Mouse (Mus musculus) forebrain, embryonic 11.5 days (tissue): ENCODE data around the gene Trabd2b. TPM values are rescaled to one million over a fixed set of nuclear protein-coding genes. Genes with fewer than 3 reads are reported as not detected.

Source experiments
- ATAC-seq: fragments of 200-750 bp; cut with Nextera tagmentation; replicated peaks from 2 replicates; pipeline ENCODE4 v1.8.0; 2017; ENCODE audit warnings: moderate TSS enrichment; ENCODE audit not compliant: low FRiP score
- DNase-seq: peaks from one replicate; pipeline ENCODE4 v3.0.0-alpha.2; 2017; ENCODE audit warnings: low spot score
- H3K27ac ChIP-seq: fragments of 300-500 bp; sonication (generic); 2 replicates; pipeline ENCODE4 v1.5.1; 2014; ENCODE audit warnings: low read depth, low read length
- H3K27me3 ChIP-seq: fragments of 300-500 bp; sonication (generic); 2 replicates; pipeline ENCODE4 v1.6.1; 2014; ENCODE audit warnings: mild to moderate bottlenecking, low read length, mixed read lengths; ENCODE audit not compliant: control insufficient read depth, insufficient read depth
- H3K36me3 ChIP-seq: fragments of 300-500 bp; sonication (generic); 2 replicates; pipeline ENCODE4 v1.6.1; 2014; ENCODE audit warnings: mild to moderate bottlenecking, low read length, moderate library complexity, mixed read lengths; ENCODE audit not compliant: control insufficient read depth, insufficient read depth
- H3K4me1 ChIP-seq: fragments of 300-500 bp; sonication (generic); replicated peaks from 2 replicates; pipeline ENCODE4 v1.6.1; 2014; ENCODE audit warnings: low read length, mixed read lengths; ENCODE audit not compliant: control insufficient read depth, insufficient read depth
- H3K4me2 ChIP-seq: fragments of 300-500 bp; sonication (generic); 2 replicates; pipeline ENCODE4 v1.6.1; 2014; ENCODE audit warnings: low read depth, mild to moderate bottlenecking, low read length, moderate library complexity, mixed read lengths; ENCODE audit not compliant: severe bottlenecking
- H3K4me3 ChIP-seq: fragments of 300-500 bp; sonication (generic); 2 replicates; pipeline ENCODE4 v1.5.1; 2014; ENCODE audit warnings: low read depth, low read length
- H3K9ac ChIP-seq: fragments of 300-500 bp; sonication (generic); 2 replicates; pipeline ENCODE4 v1.6.1; 2014; ENCODE audit warnings: low read length
- H3K9me3 ChIP-seq: fragments of 300-500 bp; sonication (generic); 2 replicates; pipeline ENCODE4 v1.6.1; 2016; ENCODE audit warnings: low read length, mixed read lengths; ENCODE audit not compliant: control insufficient read depth
- WGBS: fragments of 180-500 bp; shearing (Covaris S2); extraction: QIAGEN DNeasy Blood & Tissue Kit; methylation state at CpG from one replicate; pipeline ENCODE4 v1.1.7; 2014; 5-methylcytosine and 5-hydroxymethylcytosine counted together
- polyA plus RNA-seq: library from polyadenylated mRNA; unstranded; fragments of >200 nt; fragmentation: Nextera tagmentation; extraction: Ambion mirVana; gene quantifications from 2 replicates; pipeline ENCODE4 v1.2.1, GENCODE M21; 2014

The Trabd2b gene
- polyA plus RNA-seq, 1 experiment from 2014 or later = 1.4 TPM

GRCm38 (mm10) chr4:114646825-114647681, 240.5 kb downstream of the Trabd2b start:
- no peaks in the 10 kb centered on the region for H3K4me1 ChIP-seq
- no peak for ATAC-seq
- no peak overlapping the region for H3K4me3 ChIP-seq
- WGBS = 73% methylated on average over 13 of the region's 13 CpGs
- no peaks in the 10 kb centered on the region for H3K36me3 ChIP-seq
- no peak overlapping the region for H3K27ac ChIP-seq
- no peak overlapping the region for H3K4me2 ChIP-seq
- H3K27me3 ChIP-seq = peaks cover 15% of the 10 kb centered on the region
- no peaks in the 10 kb centered on the region for H3K9me3 ChIP-seq
- DNase-seq = no peak
- H3K9ac ChIP-seq = no peak overlapping the region

DNA sequence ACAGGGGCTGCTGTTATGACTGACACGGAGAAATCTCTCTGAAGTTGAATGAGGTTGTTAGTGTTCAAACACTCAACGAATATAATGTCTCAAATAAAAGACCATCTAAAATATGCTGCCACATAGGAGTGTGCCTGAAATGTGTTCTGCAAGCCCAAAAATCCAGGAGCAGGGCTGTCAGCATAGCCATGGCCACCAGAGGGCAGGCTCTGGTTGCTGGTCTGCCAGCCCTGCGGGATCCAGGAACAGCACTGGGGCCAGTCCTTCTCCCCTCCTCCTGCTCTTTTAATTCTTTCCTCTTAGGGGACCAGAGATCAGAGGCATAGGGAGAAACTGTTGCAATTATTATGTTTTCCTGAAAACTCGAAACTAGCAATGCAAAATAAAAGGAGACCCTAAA, 241.2 kb downstream of the Trabd2b start:
- H3K4me1 ChIP-seq = no peaks in the 10 kb centered on the region
- no peaks in the 10 kb centered on the region for H3K36me3 ChIP-seq
- H3K9ac ChIP-seq = no peak overlapping the region
- ATAC-seq (peak; percentile 24; the same call in 1 of the 2 replicates), DNase-seq (peak; percentile 85)
- H3K27me3 ChIP-seq = peaks cover 15% of the 10 kb centered on the region
- H3K4me2 ChIP-seq = no peak overlapping the region
- no peaks in the 10 kb centered on the region for H3K9me3 ChIP-seq
- no peak overlapping the region for H3K27ac ChIP-seq
- no peak overlapping the region for H3K4me3 ChIP-seq
- 12% methylated on average over 4 of the region's 4 CpGs for WGBS

GRCm38 (mm10) chr4:114648532-114649074, 242.1 kb downstream of the Trabd2b start:
- no peak overlapping the region for H3K27ac ChIP-seq
- no peak overlapping the region; the same call in 1 of the 2 replicates for H3K9ac ChIP-seq
- DNase-seq = peak; percentile 73
- H3K4me3 ChIP-seq = no peak overlapping the region
- H3K4me2 ChIP-seq = no peak overlapping the region
- H3K4me1 ChIP-seq = no peaks in the 10 kb centered on the region
- ATAC-seq = no peak; the same call in none of the 2 replicates
- peaks cover 15% of the 10 kb centered on the region for H3K27me3 ChIP-seq
- H3K9me3 ChIP-seq = no peaks in the 10 kb centered on the region
- WGBS = 9% methylated on average over 28 of the region's 28 CpGs
- H3K36me3 ChIP-seq = no peaks in the 10 kb centered on the region

DNA sequence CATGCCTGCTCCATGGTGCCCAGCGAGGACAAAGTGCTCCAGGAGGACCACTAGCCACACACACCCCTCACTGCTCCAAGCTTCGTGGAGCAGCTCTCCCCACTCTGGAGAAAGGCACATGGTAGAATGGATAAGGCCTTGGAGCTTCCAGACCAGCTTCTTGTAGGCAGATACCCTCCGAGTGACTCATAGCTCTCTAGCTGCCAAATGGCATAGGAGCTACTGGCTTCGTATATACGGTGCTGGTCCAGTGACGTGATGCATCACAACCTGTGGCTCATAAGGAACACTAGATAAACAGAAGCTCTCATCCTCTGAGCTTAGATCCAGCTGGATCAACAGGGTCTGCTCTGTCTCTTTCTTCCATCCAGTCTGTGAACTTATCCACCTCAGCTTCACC, 244.0 kb downstream of the Trabd2b start:
- Histone ChIP-seq H3K9me3 (no peaks in the 10 kb centered on the region), H3K27me3 (peaks cover 15% of the 10 kb centered on the region), H3K9ac (no peak overlapping the region), H3K27ac (no peak overlapping the region), H3K4me3 (no peak overlapping the region), H3K4me1 (no peaks in the 10 kb centered on the region), H3K36me3 (no peaks in the 10 kb centered on the region), H3K4me2 (no peak overlapping the region)
- 85% methylated on average over 6 of the region's 6 CpGs for WGBS
- no peak for DNase-seq
- ATAC-seq = no peak

DNA sequence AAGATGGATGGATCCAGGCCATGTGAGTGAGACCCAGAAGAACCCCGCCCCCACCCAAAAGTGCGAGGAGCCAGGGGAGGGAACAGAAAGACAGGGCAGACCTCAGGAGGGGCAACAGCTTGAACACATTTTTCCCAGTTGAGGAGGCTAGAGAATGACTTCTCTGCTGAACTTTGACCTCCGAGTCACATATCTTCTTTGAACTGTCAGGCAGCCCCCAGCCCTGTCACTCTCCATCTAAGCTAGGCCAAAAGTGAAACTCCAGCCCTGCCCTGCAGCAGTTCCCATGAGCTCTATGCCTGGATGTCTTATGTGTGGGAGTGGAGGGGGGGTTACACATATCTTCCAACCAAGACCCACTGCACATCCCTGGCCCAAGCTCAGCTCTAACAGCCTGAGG, 244.5 kb downstream of the Trabd2b start:
- H3K9me3 ChIP-seq = no peaks in the 10 kb centered on the region
- H3K27ac ChIP-seq = no peak overlapping the region
- no peak for ATAC-seq
- H3K36me3 ChIP-seq = no peaks in the 10 kb centered on the region
- no peak overlapping the region for H3K9ac ChIP-seq
- no peak for DNase-seq
- H3K4me2 ChIP-seq = no peak overlapping the region
- H3K4me3 ChIP-seq = no peak overlapping the region
- H3K4me1 ChIP-seq = no peaks in the 10 kb centered on the region
- peaks cover 15% of the 10 kb centered on the region for H3K27me3 ChIP-seq
- WGBS = 69% methylated on average over 3 of the region's 3 CpGs

DNA sequence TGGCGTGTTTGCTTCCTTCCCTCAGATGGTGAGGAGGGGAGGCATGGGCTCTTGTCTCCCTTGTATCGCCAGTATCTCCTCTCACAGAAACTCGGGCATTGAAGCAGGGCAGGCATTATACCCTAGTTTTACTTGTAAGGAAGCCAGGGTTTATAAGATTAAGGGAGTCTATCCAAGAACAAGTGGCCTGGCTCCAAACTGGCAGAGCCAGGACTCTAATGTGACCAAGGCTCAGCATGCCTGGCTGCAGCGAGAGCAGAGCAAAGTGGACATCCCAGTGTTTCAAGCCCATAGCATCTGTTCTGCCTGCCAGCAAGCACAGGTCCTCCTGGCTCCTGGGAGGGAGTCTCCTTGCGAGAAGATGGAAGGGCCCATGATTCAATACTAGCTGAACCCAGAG, 245.1 kb downstream of the Trabd2b start:
- WGBS = 77% methylated on average over 5 of the region's 5 CpGs
- H3K27ac ChIP-seq = no peak overlapping the region
- DNase-seq (no peak), ATAC-seq (no peak)
- no peaks in the 10 kb centered on the region for H3K4me1 ChIP-seq
- H3K27me3 ChIP-seq = peaks cover 15% of the 10 kb centered on the region
- H3K9me3 ChIP-seq = no peaks in the 10 kb centered on the region
- H3K9ac ChIP-seq = no peak overlapping the region
- no peak overlapping the region for H3K4me2 ChIP-seq
- H3K4me3 ChIP-seq = no peak overlapping the region
- no peaks in the 10 kb centered on the region for H3K36me3 ChIP-seq

- H3K27ac ChIP-seq = no peak overlapping the region
- no peak overlapping the region for H3K9ac ChIP-seq
- H3K27me3 ChIP-seq = peaks cover 15% of the 10 kb centered on the region
- H3K4me2 ChIP-seq = no peak overlapping the region
- no peaks in the 10 kb centered on the region for H3K36me3 ChIP-seq
- ATAC-seq (no peak), DNase-seq (no peak)
- 92% methylated on average over 4 of the region's 4 CpGs for WGBS
- no peaks in the 10 kb centered on the region for H3K4me1 ChIP-seq
- no peak overlapping the region for H3K4me3 ChIP-seq
- H3K9me3 ChIP-seq = no peaks in the 10 kb centered on the region
These were observed 245.9 kb downstream of the Trabd2b start for GRCm38 (mm10) chr4:114652400-114652799.

- Histone ChIP-seq H3K9ac (no peak overlapping the region), H3K27me3 (no peaks in the 10 kb centered on the region; the same call in 1 of the 2 replicates), H3K4me1 (no peaks in the 10 kb centered on the region), H3K27ac (no peak overlapping the region), H3K9me3 (no peaks in the 10 kb centered on the region), H3K4me2 (no peak overlapping the region), H3K36me3 (no peaks in the 10 kb centered on the region), H3K4me3 (no peak overlapping the region)
- 79% methylated on average over 2 of the region's 2 CpGs for WGBS
- no peak for ATAC-seq
- no peak for DNase-seq
These were observed 251.4 kb downstream of the Trabd2b start for GRCm38 (mm10) chr4:114657933-114658332.
